29 mouse cellular contexts compared by ENCODE assay signal in the genomic region with DNA sequence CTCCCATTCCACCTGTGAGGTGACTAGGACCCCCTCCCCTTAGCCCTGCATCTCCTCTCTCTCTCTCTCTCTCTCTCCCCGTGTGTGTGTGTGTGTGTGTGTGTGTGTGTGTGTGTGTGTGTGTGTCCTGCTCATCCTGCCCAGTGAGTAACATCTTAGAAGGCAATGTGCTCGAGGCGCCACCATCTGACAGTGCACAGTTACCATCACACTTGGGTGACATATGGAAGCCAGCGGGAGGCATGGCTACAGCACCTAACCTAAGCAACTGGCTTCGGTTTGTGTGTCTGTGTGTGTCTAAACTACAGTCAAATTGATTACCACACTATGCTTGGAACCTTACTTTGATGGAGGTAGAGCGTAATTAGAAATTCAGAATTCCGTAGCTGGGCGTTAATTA.
A peak's percentile ranks its signal among the peaks of the same experiment; 100 is the strongest.
DNase-seq lines count a peak whose midpoint lies in the region; ATAC-seq and TF ChIP-seq lines count a peak whose summit lies in the region.
"Had no signal": no experiment of that assay in that cellular context is flagged by ENCODE, and none has a peak within 500 bp of the region (broad histone marks: within the 10 kb centered on the region; RNA-seq: fewer than 3 reads in every experiment).

No protein-coding gene starts in this region.

- no peaks in the 10 kb centered on the region for H3K9me3 ChIP-seq in hindbrain, embryonic 15.5 days
- H3K9me3 ChIP-seq in hindbrain, embryonic 11.5 days (ENCODE audit: control insufficient read depth, low read length): no peaks in the 10 kb centered on the region
- H3K9me3 ChIP-seq in MEL (replicated peaks; ENCODE audit: insufficient read depth, low read length): no peaks in the 10 kb centered on the region
- H3K9me3 ChIP-seq: lung, embryonic 15.5 days; megakaryocyte, embryonic 14.5 days; midbrain, embryonic 12.5 days; stomach, embryonic 15.5 days had no signal

- no peaks in the 10 kb centered on the region for H3K36me3 ChIP-seq in hindbrain, embryonic 15.5 days
- H3K36me3 ChIP-seq in hindbrain, embryonic 11.5 days (ENCODE audit: control insufficient read depth, insufficient read depth, low read length): no peaks in the 10 kb centered on the region
- H3K36me3 ChIP-seq in MEL (ENCODE audit: control insufficient read depth in 1 of 2, insufficient read depth in 2 of 2, low read length in 2 of 2): peaks cover 0 to 30% of the 10 kb centered on the region in 2 experiments; a peak in 2 of 4 replicates
- H3K36me3 ChIP-seq: G1E; lung, embryonic 15.5 days; midbrain, embryonic 12.5 days; stomach, embryonic 15.5 days had no signal

- peaks cover 39% of the 10 kb centered on the region for H3K4me1 ChIP-seq in hindbrain, embryonic 15.5 days (replicated peaks)
- H3K4me1 ChIP-seq in hindbrain, embryonic 11.5 days (replicated peaks; ENCODE audit: control insufficient read depth, insufficient read depth, low read length): no peaks in the 10 kb centered on the region; the same call in 1 of the 2 replicates
- peaks cover 12 to 31% of the 10 kb centered on the region in 2 experiments for H3K4me1 ChIP-seq in MEL (ENCODE audit: control insufficient read depth in 1 of 2, insufficient read depth in 2 of 2, low read length in 2 of 2)

- 64% methylated on average over 7 of the region's 8 CpGs for WGBS in hindbrain, embryonic 15.5 days
- WGBS in hindbrain, embryonic 11.5 days: 84% methylated on average over 8 of the region's 8 CpGs

- TF ChIP-seq EP300 in MEL (IDR thresholded peaks at IDR 0.05; ENCODE audit: low read depth in 1 of 2, low read length in 2 of 2): no peak

- no peak overlapping the region for H3K27ac ChIP-seq in hindbrain, embryonic 15.5 days (replicated peaks)
- H3K27ac ChIP-seq in hindbrain, embryonic 11.5 days (ENCODE audit: low read depth, low read length): no peak overlapping the region
- peak overlapping the region; percentile 94 for H3K27ac ChIP-seq in MEL (ENCODE audit: control insufficient read depth, low read depth, low read length)
- H3K27ac ChIP-seq: lung, embryonic 15.5 days; midbrain, embryonic 12.5 days; stomach, embryonic 15.5 days had no signal

- H3K79me2 ChIP-seq in MEL (ENCODE audit: control insufficient read depth, insufficient read depth, low read length, poor library complexity): no peaks in the 10 kb centered on the region

- no peak overlapping the region for H3K9ac ChIP-seq in hindbrain, embryonic 15.5 days
- H3K9ac ChIP-seq in hindbrain, embryonic 11.5 days (ENCODE audit: low read depth, low read length): no peak overlapping the region
- peak overlapping the region; percentile 41 for H3K9ac ChIP-seq in MEL (ENCODE audit: control insufficient read depth, low read depth, low read length, poor library complexity, severe bottlenecking)
- H3K9ac ChIP-seq: lung, embryonic 15.5 days; midbrain, embryonic 12.5 days; stomach, embryonic 15.5 days had no signal

- no peak for TF ChIP-seq POLR2A in MEL (IDR thresholded peaks at IDR 0.05; ENCODE audit: control insufficient read depth in 1 of 2, insufficient read depth in 1 of 2, low read depth in 1 of 2, low read length in 2 of 2, poor library complexity in 1 of 2)
- TF ChIP-seq POLR2A in brain, embryonic 14.5 days (IDR thresholded peaks at IDR 0.05; ENCODE audit: borderline replicate concordance, extremely low read depth, insufficient read depth, insufficient read length, poor library complexity, severe bottlenecking): no peak

- DNase-seq in hindbrain, embryonic 11.5 days (ENCODE audit: low spot score): no peak
- DNase-seq in MEL (ENCODE audit: low read depth, low spot score): peak; percentile 68
- peak; percentile 50 for DNase-seq in brain, embryonic 14.5 days (ENCODE audit: low read depth)
- DNase-seq in cerebellum, adult 9-11 months: peak; percentile 78
- DNase-seq in spleen, adult 12 weeks (ENCODE audit: low spot score): no peak
- DNase-seq in frontal cortex, adult 2 months (ENCODE audit: extremely low spot score in 1 of 2, low spot score in 1 of 2): no peak
- no peak for DNase-seq in adrenal gland, adult 18-20 months (ENCODE audit: low spot score in 2 of 2)
- DNase-seq: adrenal gland, postnatal 14 days; gastrocnemius, postnatal 25 days; heart, adult 18-20 months; heart, postnatal 36 days; kidney, adult 2 months; kidney, postnatal 36 days; layer of hippocampus, postnatal 36 days; liver; lung, postnatal 36 days; retina, postnatal 1 day; right cerebral cortex, postnatal 14 days; thymus, postnatal 14 days had no signal

- TF ChIP-seq CTCF in MEL (IDR thresholded peaks at IDR 0.05 in 2 of 3, conservative IDR thresholded peaks at IDR 0.05 in 1 of 3; ENCODE audit: control insufficient read depth in 1 of 3, insufficient read depth in 1 of 3, low read depth in 2 of 3, low read length in 3 of 3, poor library complexity in 1 of 3, severe bottlenecking in 1 of 3): peak in 2 of 3 experiments; percentile 26 to 31; a peak in 3 of 6 replicates
- TF ChIP-seq CTCF in brain, embryonic 14.5 days (IDR thresholded peaks at IDR 0.05; ENCODE audit: borderline replicate concordance, extremely low read depth, insufficient read depth, insufficient read length): no peak

- no peak overlapping the region for H3K4me3 ChIP-seq in hindbrain, embryonic 15.5 days
- no peak overlapping the region for H3K4me3 ChIP-seq in hindbrain, embryonic 11.5 days (ENCODE audit: low read depth, low read length)
- peak overlapping the region; percentile 19 to 40; a peak in 3 of 4 replicates for H3K4me3 ChIP-seq in MEL (ENCODE audit: control insufficient read depth in 1 of 2, insufficient read depth in 1 of 2, low read depth in 2 of 2, low read length in 2 of 2)
- H3K4me3 ChIP-seq: erythroblast, embryonic 14.5 days; lung, embryonic 15.5 days; megakaryocyte, embryonic 14.5 days; midbrain, embryonic 12.5 days; stomach, embryonic 15.5 days had no signal

- peak; percentile 7; the same call in 1 of the 2 replicates for ATAC-seq in hindbrain, embryonic 15.5 days (ENCODE audit: low FRiP score, low read depth)
- no peak for ATAC-seq in hindbrain, embryonic 11.5 days (ENCODE audit: low FRiP score)
- ATAC-seq: hindbrain, embryonic 16.5 days; Patski had no signal

- H3K4me2 ChIP-seq in hindbrain, embryonic 15.5 days: no peak overlapping the region
- H3K4me2 ChIP-seq in hindbrain, embryonic 11.5 days (replicated peaks; ENCODE audit: low read depth, low read length): no peak overlapping the region
- H3K4me2 ChIP-seq: heart, embryonic 11.5 days; lung, embryonic 15.5 days; midbrain, embryonic 12.5 days; stomach, embryonic 15.5 days had no signal

- no peak; the same call in 1 of the 2 replicates for TF ChIP-seq RAD21 in MEL (IDR thresholded peaks at IDR 0.05; ENCODE audit: low read depth, low read length)

- no peaks in the 10 kb centered on the region for H3K27me3 ChIP-seq in hindbrain, embryonic 15.5 days
- no peaks in the 10 kb centered on the region for H3K27me3 ChIP-seq in hindbrain, embryonic 11.5 days (ENCODE audit: control insufficient read depth, insufficient read depth, low read length)
- no peaks in the 10 kb centered on the region for H3K27me3 ChIP-seq in MEL (ENCODE audit: control insufficient read depth in 1 of 2, insufficient read depth in 2 of 2, low read length in 2 of 2)
- H3K27me3 ChIP-seq: lung, embryonic 15.5 days; Patski; stomach, embryonic 15.5 days had no signal

TF ChIP-seq in MEL, 35 proteins besides CTCF, POLR2A, EP300 and RAD21:
- no peak for TF ChIP-seq MYB (IDR thresholded peaks at IDR 0.05; ENCODE audit: low read depth, low read length)
- 0 out of 2 replicates have a peak, but pooled peaks have one; percentile 27 for TF ChIP-seq SMC3 (IDR thresholded peaks at IDR 0.05; ENCODE audit: low read depth, low read length)
- no peak for TF ChIP-seq BHLHE40 (IDR thresholded peaks at IDR 0.05; ENCODE audit: borderline replicate concordance, low read depth, low read length)
TF ChIP-seq in MEL: peak in this region for 1.

Comparison
In these comparisons a context has a peak if more than half of its experiments do, and no peak if none do; other contexts are left out.
1. H3K4me3 ChIP-seq: peak in MEL (2 of 2); none in hindbrain, embryonic 15.5 days (single experiment) and hindbrain, embryonic 11.5 days (single experiment).
2. DNase-seq: peak in MEL (single experiment), brain, embryonic 14.5 days (single experiment) and cerebellum, adult 9-11 months (single experiment); none in hindbrain, embryonic 11.5 days (single experiment), spleen, adult 12 weeks (single experiment), frontal cortex, adult 2 months (0 of 2) and adrenal gland, adult 18-20 months (0 of 2).